Mouse (Mus musculus) right cerebral cortex, postnatal 4 days (tissue): ENCODE measurements at regions not wholly inside any gene's neighbourhood (a gene's known extent, or its start where the extent isn't known, plus 50 kb on each side); places are given as distances from the start of the nearest gene placed in this dataset.

Source experiments
- DNase-seq: peaks from one replicate; pipeline ENCODE4 v3.0.0-alpha.2; 2022

- DNase-seq = no peak
Observed at GRCm38 (mm10) chr10:24519795-24520512, 75.3 kb upstream of the Ccn2 start.

- no peak for DNase-seq
Observed at GRCm38 (mm10) chr10:24520515-24520914, 74.7 kb upstream of the Ccn2 start.

GRCm38 (mm10) chr10:24532776-24533175 is 62.5 kb upstream of the Ccn2 start:
- no peak for DNase-seq

- DNase-seq = peak; percentile 2
Observed at GRCm38 (mm10) chr10:24534901-24535300, 60.3 kb upstream of the Ccn2 start.

- DNase-seq = no peak
Observed at GRCm38 (mm10) chr10:24535461-24535860, 59.8 kb upstream of the Ccn2 start.

- DNase-seq = no peak
Observed at GRCm38 (mm10) chr10:24541990-24542389, 53.3 kb upstream of the Ccn2 start.
